Mouse (Mus musculus) heart, adult 2 months (tissue): ENCODE data around the gene Cir1.

Source experiments
- CTCF ChIP-seq: fragments of 200-600 bp; IDR thresholded peaks from 2 replicates; pipeline ENCODE4 v1.8.1; 2022; ENCODE audit warnings: antibody characterized with exemption, mild to moderate bottlenecking, moderate library complexity
- EP300 ChIP-seq: fragments of 200-500 bp; IDR thresholded peaks from 2 replicates; pipeline ENCODE4 v1.6.1; 2011; ENCODE audit warnings: low read depth, low read length, control low read depth; ENCODE audit not compliant: insufficient read depth

GRCm38 (mm10) chr2:73360536-73360935 is 48.0 kb upstream of the Cir1 start:
- no peak for TF ChIP-seq CTCF
- no peak for TF ChIP-seq EP300
